Mouse (Mus musculus) G1E (cell line): ENCODE data around the gene Nod2. TPM values are rescaled to one million over a fixed set of nuclear protein-coding genes. Genes with fewer than 3 reads are reported as not detected.

Source experiments
- ATAC-seq: 2 replicates; pipeline ENCODE4 v1.8.0; 2016; ENCODE audit warnings: mild to moderate bottlenecking; ENCODE audit not compliant: insufficient number of reproducible peaks, poor library complexity, low FRiP score, severe bottlenecking; ENCODE audit errors: extremely low read depth
- DNase-seq: peaks from one replicate; pipeline ENCODE4 v3.0.0; 2012; ENCODE audit warnings: low spot score
- H3K27me3 ChIP-seq: 2 replicates; pipeline ENCODE4 v1.6.1; 2012; ENCODE audit warnings: mild to moderate bottlenecking, low read length, inconsistent platforms; ENCODE audit not compliant: insufficient read depth
- H3K36me3 ChIP-seq: replicated peaks from 2 replicates; pipeline ENCODE3; 2012; ENCODE audit warnings: mild to moderate bottlenecking, inconsistent platforms
- H3K4me1 ChIP-seq: 2 replicates; pipeline ENCODE4 v1.6.1; 2012; ENCODE audit warnings: low read depth, low read length, inconsistent platforms, mixed read lengths; ENCODE audit not compliant: insufficient read depth
- H3K4me3 ChIP-seq: 2 replicates; pipeline ENCODE4 v1.5.1; 2012; ENCODE audit warnings: low read depth, mild to moderate bottlenecking, inconsistent platforms, low read length, moderate library complexity, mixed read lengths
- H3K9me3 ChIP-seq: replicated peaks from 2 replicates; pipeline ENCODE4 v1.6.1; 2012; ENCODE audit warnings: inconsistent platforms
- CTCF ChIP-seq: IDR thresholded peaks from 2 replicates; pipeline ENCODE4 v1.5.1; 2012; ENCODE audit warnings: low read depth, low read length, inconsistent platforms, mixed read lengths
- GATA1 ChIP-seq: IDR thresholded peaks from 2 replicates; pipeline ENCODE4 v1.6.1; 2012; ENCODE audit warnings: borderline replicate concordance, low read length, inconsistent platforms, mixed read lengths
- GATA2 ChIP-seq: IDR thresholded peaks from 2 replicates; pipeline ENCODE4 v1.6.1; 2012; ENCODE audit warnings: low read depth, low read length, inconsistent platforms, borderline replicate concordance
- POLR2AphosphoS5 ChIP-seq: IDR thresholded peaks from 2 replicates; pipeline ENCODE4 v1.6.1; 2012; ENCODE audit warnings: low read depth, low read length, inconsistent platforms; ENCODE audit not compliant: insufficient replicate concordance
- TAL1 ChIP-seq: conservative IDR thresholded peaks from 2 replicates; pipeline ENCODE4 v1.6.1; 2012; ENCODE audit warnings: low read depth, low read length, inconsistent platforms, mixed read lengths
- polyA plus RNA-seq: library from polyadenylated mRNA; stranded (reverse); fragments of >175 nt; gene quantifications from 2 replicates; pipeline ENCODE4 v1.2.3, GENCODE M21; 2012
- total RNA-seq, 2 experiments: library from RNA; stranded (forward) in 1 of 2; stranded (reverse) in 1 of 2; fragments of 200-1000 nt in 1 of 2; fragments of >200 nt in 1 of 2; fragmentation: Nextera tagmentation in 1 of 2; gene quantifications; 2 replicates each; pipeline ENCODE4 v1.2.3; 2014 to 2017

The Nod2 gene
- total and polyA plus RNA-seq, 3 experiments, result 0.07 to 1.1 (median 0.22) TPM

- Histone ChIP-seq H3K4me3 (no peak overlapping the region; the same call in 1 of the 2 replicates), H3K9me3 (peaks cover 12% of the 10 kb centered on the region), H3K4me1 (peaks cover 24% of the 10 kb centered on the region), H3K36me3 (peaks cover 66% of the 10 kb centered on the region), H3K27me3 (peaks cover 3% of the 10 kb centered on the region; the same call in 1 of the 2 replicates)
- TF ChIP-seq GATA1, result no peak
- no peak for TF ChIP-seq GATA2
- TF ChIP-seq CTCF, result no peak
- TF ChIP-seq POLR2AphosphoS5, result no peak
- TF ChIP-seq TAL1, result no peak
- ATAC-seq (no peak), DNase-seq (no peak)
Observed at GRCm38 (mm10) chr8:88627265-88627991, 19.7 kb upstream of the Nod2 start.

GRCm38 (mm10) chr8:88628001-88628774, 18.9 kb upstream of the Nod2 start:
- Histone ChIP-seq H3K9me3 (peaks cover 12% of the 10 kb centered on the region), H3K4me3 (no peak overlapping the region), H3K27me3 (peaks cover 3% of the 10 kb centered on the region; the same call in 1 of the 2 replicates), H3K36me3 (peaks cover 69% of the 10 kb centered on the region), H3K4me1 (peaks cover 30% of the 10 kb centered on the region)
- DNase-seq (no peak), ATAC-seq (no peak)
- no peak for TF ChIP-seq TAL1
- TF ChIP-seq POLR2AphosphoS5, result no peak
- no peak for TF ChIP-seq GATA1
- TF ChIP-seq GATA2, result no peak
- TF ChIP-seq CTCF, result no peak

- Histone ChIP-seq H3K9me3 (peaks cover 12% of the 10 kb centered on the region), H3K4me1 (peaks cover 41% of the 10 kb centered on the region), H3K36me3 (peaks cover 63% of the 10 kb centered on the region), H3K4me3 (no peak overlapping the region), H3K27me3 (peaks cover 3% of the 10 kb centered on the region; the same call in 1 of the 2 replicates)
- TF ChIP-seq POLR2AphosphoS5 (no peak), GATA2 (no peak), CTCF (no peak), GATA1 (no peak), TAL1 (no peak)
- DNase-seq, result no peak
- no peak for ATAC-seq
Observed at GRCm38 (mm10) chr8:88630225-88630624, 16.9 kb upstream of the Nod2 start.

GRCm38 (mm10) chr8:88631081-88631480, 16.0 kb upstream of the Nod2 start:
- Histone ChIP-seq H3K27me3 (peaks cover 3% of the 10 kb centered on the region; the same call in 1 of the 2 replicates), H3K4me3 (no peak overlapping the region), H3K9me3 (peaks cover 12% of the 10 kb centered on the region), H3K36me3 (peaks cover 55% of the 10 kb centered on the region), H3K4me1 (peaks cover 43% of the 10 kb centered on the region)
- DNase-seq (no peak), ATAC-seq (no peak)
- no peak for TF ChIP-seq GATA1
- no peak for TF ChIP-seq TAL1
- TF ChIP-seq GATA2, result no peak
- no peak for TF ChIP-seq CTCF
- no peak for TF ChIP-seq POLR2AphosphoS5

GRCm38 (mm10) chr8:88633343-88633765, 13.8 kb upstream of the Nod2 start:
- Histone ChIP-seq H3K4me1 (peaks cover 52% of the 10 kb centered on the region), H3K9me3 (0 out of 2 replicates have a peak, but pooled peaks cover 1% of the 10 kb centered on the region), H3K4me3 (no peak overlapping the region), H3K36me3 (peaks cover 35% of the 10 kb centered on the region), H3K27me3 (no peaks in the 10 kb centered on the region)
- no peak for TF ChIP-seq GATA2
- no peak for TF ChIP-seq POLR2AphosphoS5
- TF ChIP-seq TAL1, result no peak
- no peak for TF ChIP-seq GATA1
- no peak for TF ChIP-seq CTCF
- ATAC-seq, result no peak
- DNase-seq, result no peak

GRCm38 (mm10) chr8:88635474-88636397, 11.4 kb upstream of the Nod2 start, which contains the start of gene Snx20:
Gene Snx20 (minus strand): TSS chr8:88636128.
- H3K27me3 ChIP-seq, result 0 out of 2 replicates have a peak, but pooled peaks cover 2% of the 10 kb centered on the region
- ATAC-seq, result peak; percentile 94

More at GRCm38 (mm10) chr8:88635474-88636397, 11.4 kb upstream of the Nod2 start, which contains the start of gene Snx20:
- peak; percentile 72 for DNase-seq
- Histone ChIP-seq H3K4me1 (peaks cover 48% of the 10 kb centered on the region), H3K9me3 (no peaks in the 10 kb centered on the region), H3K36me3 (peaks cover 17% of the 10 kb centered on the region), H3K4me3 (peak within 1 kb of the TSS; percentile 72)
- no peak for TF ChIP-seq CTCF
